Mouse (Mus musculus) splenic B cell, adult 2 months (primary cell): Measurements from ENCODE around the gene Stradb.

ENCODE experiments used
- DNase-seq: peaks from one replicate; pipeline ENCODE4 v3.0.0-alpha.2; 2011; ENCODE audit warnings: low read depth, low spot score
- H3K27me3 ChIP-seq: 2 replicates; pipeline ENCODE4 v1.6.1; 2012; ENCODE audit warnings: mild to moderate bottlenecking, low read length, moderate library complexity, mixed read lengths; ENCODE audit not compliant: control insufficient read depth, poor library complexity, insufficient read depth, severe bottlenecking
- H3K36me3 ChIP-seq: 2 replicates; pipeline ENCODE4 v1.6.1; 2012; ENCODE audit warnings: mild to moderate bottlenecking, low read length, moderate library complexity, mixed read lengths; ENCODE audit not compliant: control insufficient read depth, poor library complexity, insufficient read depth, severe bottlenecking

Stradb gene

GRCm38 (mm10) chr1:58973366-58974221, at the start of gene Stradb, which contains the start of gene Trak2:
Gene Stradb, plus strand, starts transcription at chr1:58973522.
Gene Trak2, minus strand, starts transcription at chr1:58973430.
- H3K36me3 ChIP-seq: 0 out of 2 replicates have a peak, but pooled peaks cover 1% of the 10 kb centered on the region
- no peaks in the 10 kb centered on the region for H3K27me3 ChIP-seq
- DNase-seq: peak; percentile 94

GRCm38 (mm10) chr1:58926664-58927063, 46.7 kb upstream of the Stradb start:
- no peaks in the 10 kb centered on the region; the same call in 1 of the 2 replicates for H3K36me3 ChIP-seq
- no peaks in the 10 kb centered on the region for H3K27me3 ChIP-seq
- no peak for DNase-seq

GRCm38 (mm10) chr1:58936746-58937605, 36.3 kb upstream of the Stradb start:
- 0 out of 2 replicates have a peak, but pooled peaks cover 4% of the 10 kb centered on the region for H3K36me3 ChIP-seq
- DNase-seq: no peak
- H3K27me3 ChIP-seq: no peaks in the 10 kb centered on the region

- Histone ChIP-seq H3K27me3 (no peaks in the 10 kb centered on the region), H3K36me3 (0 out of 2 replicates have a peak, but pooled peaks cover 4% of the 10 kb centered on the region)
- peak; percentile 60 for DNase-seq
These were observed 35.7 kb upstream of the Stradb start for GRCm38 (mm10) chr1:58937606-58938099.

- H3K27me3 ChIP-seq: no peaks in the 10 kb centered on the region
- DNase-seq: no peak
These were observed 27.8 kb upstream of the Stradb start for GRCm38 (mm10) chr1:58945523-58945922.

GRCm38 (mm10) chr1:58945960-58946670, 27.2 kb upstream of the Stradb start:
- DNase-seq: no peak
- no peaks in the 10 kb centered on the region for H3K36me3 ChIP-seq
- no peaks in the 10 kb centered on the region for H3K27me3 ChIP-seq

More at GRCm38 (mm10) chr1:58945523-58945922, 27.8 kb upstream of the Stradb start:
- no peaks in the 10 kb centered on the region for H3K36me3 ChIP-seq

GRCm38 (mm10) chr1:58946718-58947117, 26.6 kb upstream of the Stradb start:
- H3K36me3 ChIP-seq: no peaks in the 10 kb centered on the region

GRCm38 (mm10) chr1:58949561-58950106, 23.7 kb upstream of the Stradb start:
- DNase-seq: peak; percentile 71
- H3K36me3 ChIP-seq: no peaks in the 10 kb centered on the region
- H3K27me3 ChIP-seq: no peaks in the 10 kb centered on the region

More at GRCm38 (mm10) chr1:58946718-58947117, 26.6 kb upstream of the Stradb start:
- no peaks in the 10 kb centered on the region for H3K27me3 ChIP-seq
- no peak for DNase-seq

GRCm38 (mm10) chr1:58950899-58951648, 22.2 kb upstream of the Stradb start:
- DNase-seq: no peak
- Histone ChIP-seq H3K36me3 (no peaks in the 10 kb centered on the region), H3K27me3 (no peaks in the 10 kb centered on the region)

- Histone ChIP-seq H3K27me3 (no peaks in the 10 kb centered on the region), H3K36me3 (no peaks in the 10 kb centered on the region)
- DNase-seq: no peak
These were observed 21.5 kb upstream of the Stradb start for GRCm38 (mm10) chr1:58951841-58952240.

- H3K27me3 ChIP-seq: no peaks in the 10 kb centered on the region
- no peaks in the 10 kb centered on the region for H3K36me3 ChIP-seq
- DNase-seq: no peak
These were observed 20.8 kb upstream of the Stradb start for GRCm38 (mm10) chr1:58952526-58952925.

GRCm38 (mm10) chr1:58952997-58953396, 20.3 kb upstream of the Stradb start:
- Histone ChIP-seq H3K36me3 (no peaks in the 10 kb centered on the region), H3K27me3 (no peaks in the 10 kb centered on the region)
- no peak for DNase-seq

GRCm38 (mm10) chr1:58953686-58954434, 19.5 kb upstream of the Stradb start:
- H3K36me3 ChIP-seq: no peaks in the 10 kb centered on the region
- H3K27me3 ChIP-seq: no peaks in the 10 kb centered on the region
- DNase-seq: peak; percentile 79
